Mouse (Mus musculus): ENCODE data around the gene Ciita.

DNA sequence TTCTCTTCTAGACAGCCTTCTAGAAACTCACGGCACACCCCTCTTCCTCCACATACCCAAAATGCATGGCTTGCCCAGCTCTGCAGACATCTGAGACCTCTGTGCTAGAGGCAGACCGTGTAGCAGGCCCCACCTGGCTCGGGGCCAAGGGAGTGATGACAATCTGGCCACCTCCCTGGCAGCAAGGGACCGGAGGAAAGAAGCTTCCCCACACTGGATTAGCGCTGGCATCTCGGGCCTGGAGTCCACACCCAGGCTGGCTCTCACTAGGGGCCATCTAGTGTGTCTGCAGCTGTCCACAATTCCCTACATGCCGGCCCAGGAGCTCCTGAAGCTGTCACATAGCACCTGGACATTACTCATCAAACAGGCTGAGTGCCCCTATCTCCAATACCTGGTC, 54.7 kb downstream of the Ciita start:
- no peak for TF ChIP-seq CTCF (IDR thresholded peaks at IDR 0.05; ENCODE audit: control insufficient read depth, insufficient read depth, insufficient replicate concordance, low read depth, low read length)
- TF ChIP-seq POLR2A (IDR thresholded peaks at IDR 0.05; ENCODE audit: control insufficient read depth, low read depth, low read length): no peak
